Mouse (Mus musculus): ENCODE data around the gene Tmed8.

GRCm38 (mm10) chr12:87137439-87138341 lies 62.6 kb downstream of the Tmed8 start:
- no peak for TF ChIP-seq POLR2A (IDR thresholded peaks at IDR 0.05; ENCODE audit: low read depth, low read length)
- no peak for TF ChIP-seq CTCF (IDR thresholded peaks at IDR 0.05; ENCODE audit: extremely low read depth, insufficient read depth, insufficient read length, insufficient replicate concordance)

Data from spleen, adult 2 months (tissue).